Mouse (Mus musculus): ENCODE measurements around the gene Icos. TPM values are rescaled to one million over a fixed set of nuclear protein-coding genes. Genes with fewer than 3 reads are reported as not detected.

Gene Icos
- total RNA-seq, 1 experiment, result not detected

GRCm38 (mm10) chr1:60952958-60953357 lies 24.8 kb upstream of the Icos start:
- in situ Hi-C loops (cut with MboI; ENCODE audit: low sequenced_read_pairs in 2 of 2, unreplicated experiment in 2 of 2), result no loop called here
- TF ChIP-seq ZC3H11A (IDR thresholded peaks at IDR 0.05; ENCODE audit: borderline replicate concordance, low read depth, low read length) (no peak), ZNF384 (IDR thresholded peaks at IDR 0.05; ENCODE audit: low read depth, low read length) (no peak), HCFC1 (IDR thresholded peaks at IDR 0.05; ENCODE audit: borderline replicate concordance, insufficient read depth, low read length) (no peak), CHD2 (IDR thresholded peaks at IDR 0.05; ENCODE audit: low read depth, low read length) (no peak)
- DNase-seq (ENCODE audit: low read depth, low spot score), result no peak
- Histone ChIP-seq H3K9me3 (ENCODE audit: control insufficient read depth, insufficient read depth, low read depth, low read length) (no peaks in the 10 kb centered on the region), H3K9ac (ENCODE audit: insufficient read depth, low read depth, low read length, poor library complexity, severe bottlenecking) (no peak overlapping the region), H3K4me1 (ENCODE audit: control insufficient read depth in 2 of 2, insufficient read depth in 2 of 2, low read length in 2 of 2, poor library complexity in 1 of 2) (no peaks in the 10 kb centered on the region), H3K4me3 (ENCODE audit: insufficient read depth in 1 of 2, low read depth in 1 of 2, low read length in 2 of 2, poor library complexity in 1 of 2, severe bottlenecking in 1 of 2) (no peak overlapping the region), H3K36me3 (ENCODE audit: control insufficient read depth, insufficient read depth, low read length, poor library complexity, severe bottlenecking) (no peaks in the 10 kb centered on the region), H3K27ac (ENCODE audit: insufficient read depth, low read depth, low read length, poor library complexity, severe bottlenecking) (no peak overlapping the region)

- Histone ChIP-seq H3K36me3 (ENCODE audit: control insufficient read depth, insufficient read depth, low read length, poor library complexity, severe bottlenecking) (no peaks in the 10 kb centered on the region), H3K4me3 (ENCODE audit: insufficient read depth in 1 of 2, low read depth in 1 of 2, low read length in 2 of 2, poor library complexity in 1 of 2, severe bottlenecking in 1 of 2) (no peak overlapping the region), H3K27ac (ENCODE audit: insufficient read depth, low read depth, low read length, poor library complexity, severe bottlenecking) (no peak overlapping the region), H3K4me1 (ENCODE audit: control insufficient read depth in 2 of 2, insufficient read depth in 2 of 2, low read length in 2 of 2, poor library complexity in 1 of 2) (no peaks in the 10 kb centered on the region), H3K9ac (ENCODE audit: insufficient read depth, low read depth, low read length, poor library complexity, severe bottlenecking) (no peak overlapping the region), H3K9me3 (ENCODE audit: control insufficient read depth, insufficient read depth, low read depth, low read length) (no peaks in the 10 kb centered on the region)
- no peak for DNase-seq (ENCODE audit: low read depth, low spot score)
- in situ Hi-C loops (cut with MboI; ENCODE audit: low sequenced_read_pairs in 2 of 2, unreplicated experiment in 2 of 2), result no loop called here
- TF ChIP-seq CHD2 (IDR thresholded peaks at IDR 0.05; ENCODE audit: low read depth, low read length) (no peak), HCFC1 (IDR thresholded peaks at IDR 0.05; ENCODE audit: borderline replicate concordance, insufficient read depth, low read length) (no peak), MAFK (IDR thresholded peaks at IDR 0.05; ENCODE audit: insufficient read depth, low read depth, low read length) (no peak), ZC3H11A (IDR thresholded peaks at IDR 0.05; ENCODE audit: borderline replicate concordance, low read depth, low read length) (no peak), ZNF384 (IDR thresholded peaks at IDR 0.05; ENCODE audit: low read depth, low read length) (no peak)
Measured at GRCm38 (mm10) chr1:60953686-60954085, 24.0 kb upstream of the Icos start.

GRCm38 (mm10) chr1:60954759-60955158 lies 23.0 kb upstream of the Icos start:
- DNase-seq (ENCODE audit: low read depth, low spot score), result no peak
- Histone ChIP-seq H3K9me3 (ENCODE audit: control insufficient read depth, insufficient read depth, low read depth, low read length) (no peaks in the 10 kb centered on the region), H3K9ac (ENCODE audit: insufficient read depth, low read depth, low read length, poor library complexity, severe bottlenecking) (no peak overlapping the region), H3K27ac (ENCODE audit: insufficient read depth, low read depth, low read length, poor library complexity, severe bottlenecking) (no peak overlapping the region), H3K4me3 (ENCODE audit: insufficient read depth in 1 of 2, low read depth in 1 of 2, low read length in 2 of 2, poor library complexity in 1 of 2, severe bottlenecking in 1 of 2) (no peak overlapping the region), H3K36me3 (ENCODE audit: control insufficient read depth, insufficient read depth, low read length, poor library complexity, severe bottlenecking) (no peaks in the 10 kb centered on the region), H3K4me1 (ENCODE audit: control insufficient read depth in 2 of 2, insufficient read depth in 2 of 2, low read length in 2 of 2, poor library complexity in 1 of 2) (no peaks in the 10 kb centered on the region)
- in situ Hi-C loops (cut with MboI; ENCODE audit: low sequenced_read_pairs in 2 of 2, unreplicated experiment in 2 of 2), result no loop called here
- no peak for TF ChIP-seq ZNF384 (IDR thresholded peaks at IDR 0.05; ENCODE audit: low read depth, low read length)

- no peaks in the 10 kb centered on the region for H3K9me3 ChIP-seq (ENCODE audit: control insufficient read depth, insufficient read depth, low read depth, low read length)
- in situ Hi-C loops (cut with MboI; ENCODE audit: low sequenced_read_pairs in 2 of 2, unreplicated experiment in 2 of 2), result no loop called here
- TF ChIP-seq CHD2 (IDR thresholded peaks at IDR 0.05; ENCODE audit: low read depth, low read length), result no peak
- H3K9ac ChIP-seq (ENCODE audit: insufficient read depth, low read depth, low read length, poor library complexity, severe bottlenecking), result no peak overlapping the region
- no peak overlapping the region for H3K27ac ChIP-seq (ENCODE audit: insufficient read depth, low read depth, low read length, poor library complexity, severe bottlenecking)
- no peaks in the 10 kb centered on the region for H3K4me1 ChIP-seq (ENCODE audit: control insufficient read depth in 2 of 2, insufficient read depth in 2 of 2, low read length in 2 of 2, poor library complexity in 1 of 2)
- DNase-seq (ENCODE audit: low read depth, low spot score), result no peak
- H3K36me3 ChIP-seq (ENCODE audit: control insufficient read depth, insufficient read depth, low read length, poor library complexity, severe bottlenecking), result no peaks in the 10 kb centered on the region
- H3K4me3 ChIP-seq (ENCODE audit: insufficient read depth in 1 of 2, low read depth in 1 of 2, low read length in 2 of 2, poor library complexity in 1 of 2, severe bottlenecking in 1 of 2), result no peak overlapping the region
Measured at GRCm38 (mm10) chr1:60955186-60955585, 22.5 kb upstream of the Icos start.

- Histone ChIP-seq H3K4me1 (ENCODE audit: control insufficient read depth in 2 of 2, insufficient read depth in 2 of 2, low read length in 2 of 2, poor library complexity in 1 of 2) (no peaks in the 10 kb centered on the region), H3K4me3 (ENCODE audit: insufficient read depth in 1 of 2, low read depth in 1 of 2, low read length in 2 of 2, poor library complexity in 1 of 2, severe bottlenecking in 1 of 2) (no peak overlapping the region), H3K36me3 (ENCODE audit: control insufficient read depth, insufficient read depth, low read length, poor library complexity, severe bottlenecking) (no peaks in the 10 kb centered on the region), H3K9me3 (ENCODE audit: control insufficient read depth, insufficient read depth, low read depth, low read length) (no peaks in the 10 kb centered on the region), H3K9ac (ENCODE audit: insufficient read depth, low read depth, low read length, poor library complexity, severe bottlenecking) (no peak overlapping the region), H3K27ac (ENCODE audit: insufficient read depth, low read depth, low read length, poor library complexity, severe bottlenecking) (no peak overlapping the region)
- no peak for TF ChIP-seq ZNF384 (IDR thresholded peaks at IDR 0.05; ENCODE audit: low read depth, low read length)
- no peak for TF ChIP-seq ZC3H11A (IDR thresholded peaks at IDR 0.05; ENCODE audit: borderline replicate concordance, low read depth, low read length)
- no peak for TF ChIP-seq CHD2 (IDR thresholded peaks at IDR 0.05; ENCODE audit: low read depth, low read length)
- TF ChIP-seq MAFK (IDR thresholded peaks at IDR 0.05; ENCODE audit: insufficient read depth, low read depth, low read length), result no peak
- TF ChIP-seq HCFC1 (IDR thresholded peaks at IDR 0.05; ENCODE audit: borderline replicate concordance, insufficient read depth, low read length), result no peak
- in situ Hi-C loops (cut with MboI; ENCODE audit: low sequenced_read_pairs in 2 of 2, unreplicated experiment in 2 of 2), result no loop called here
- DNase-seq (ENCODE audit: low read depth, low spot score), result no peak
Measured at GRCm38 (mm10) chr1:60956196-60956595, 21.5 kb upstream of the Icos start.
